Mouse (Mus musculus) ES-E14 (cell line): ENCODE measurements around the gene Trio.

Source experiments
- CHD2 ChIP-seq: IDR thresholded peaks from 2 replicates; pipeline ENCODE4 v1.6.1; 2014; ENCODE audit warnings: mild to moderate bottlenecking, low read depth, low read length, inconsistent platforms
- HCFC1 ChIP-seq: IDR thresholded peaks from 2 replicates; pipeline ENCODE4 v1.6.1; 2012; ENCODE audit warnings: low read length, inconsistent platforms, borderline replicate concordance; ENCODE audit not compliant: insufficient read depth
- MAFK ChIP-seq: IDR thresholded peaks from 2 replicates; pipeline ENCODE4 v1.6.1; 2014; ENCODE audit warnings: mild to moderate bottlenecking, low read depth, low read length, inconsistent platforms; ENCODE audit not compliant: insufficient read depth
- ZC3H11A ChIP-seq: IDR thresholded peaks from 2 replicates; pipeline ENCODE4 v1.6.1; 2012; ENCODE audit warnings: low read depth, mild to moderate bottlenecking, inconsistent platforms, low read length, borderline replicate concordance
- ZNF384 ChIP-seq: IDR thresholded peaks from 2 replicates; pipeline ENCODE4 v1.6.1; 2012; ENCODE audit warnings: low read depth, low read length, inconsistent platforms

DNA sequence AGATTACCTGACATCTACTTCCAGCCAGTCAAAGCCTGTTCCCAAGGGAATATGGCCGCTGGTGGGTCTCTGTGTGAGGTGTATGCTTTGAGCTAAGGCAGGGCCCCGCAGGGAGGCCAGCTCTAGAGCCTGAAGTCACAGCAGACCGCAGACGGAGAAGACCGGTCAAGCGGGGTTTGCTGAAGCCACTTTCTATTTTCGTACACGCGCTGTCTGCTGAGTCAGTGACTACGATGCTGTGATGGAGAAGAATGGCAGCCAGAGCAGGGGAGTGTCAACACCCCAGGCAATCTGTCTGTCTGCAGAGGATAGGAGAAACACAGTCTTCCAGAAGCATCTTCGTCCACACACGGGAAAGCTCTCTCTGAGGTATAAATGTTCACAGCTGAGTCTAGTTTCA lies 223.4 kb downstream of the Trio start:
- TF ChIP-seq MAFK (no peak), CHD2 (no peak), ZC3H11A (no peak), ZNF384 (no peak), HCFC1 (no peak)
